Mouse (Mus musculus): ENCODE measurements around the gene Gm17606. TPM values are rescaled to one million over a fixed set of nuclear protein-coding genes. Genes with fewer than 3 reads are reported as not detected.

Gm17606 gene
- polyA plus RNA-seq, 1 experiment from 2014 or later: not detected

DNA sequence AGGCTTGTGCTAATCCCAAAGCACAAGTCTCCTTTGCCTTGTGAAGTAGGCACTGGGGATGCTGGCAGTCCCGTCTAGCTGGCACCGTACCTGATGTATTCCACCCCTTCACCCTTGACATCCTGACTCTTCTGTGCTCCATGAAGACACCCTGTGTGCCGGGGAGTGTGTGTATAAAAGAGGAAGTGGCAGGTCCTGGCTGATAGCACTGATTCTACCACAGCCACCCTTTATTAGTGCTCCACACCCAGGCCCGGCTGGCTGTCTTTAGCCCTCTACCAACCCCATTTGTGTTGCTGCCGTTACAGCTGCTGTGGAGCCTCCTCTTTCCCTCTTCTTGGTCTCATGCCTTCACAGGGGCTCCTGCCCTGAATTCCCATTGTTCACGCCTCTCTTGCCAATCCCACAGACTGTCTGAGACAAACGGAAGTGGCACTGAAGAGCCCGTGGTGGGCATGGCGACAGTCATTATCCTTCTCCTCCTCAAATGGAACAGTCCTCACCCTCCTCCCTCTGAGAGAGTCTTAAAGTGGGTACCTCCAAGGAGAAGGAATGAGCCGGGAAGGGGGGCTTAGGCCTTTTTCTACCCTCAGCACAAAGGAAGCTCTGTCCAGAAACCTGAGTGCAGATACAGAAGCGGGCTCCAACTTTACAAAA, 10.0 kb upstream of the Gm17606 start:
- Histone ChIP-seq H3K4me1 (no peaks in the 10 kb centered on the region), H3K27ac (no peak overlapping the region), H3K4me3 (no peak overlapping the region), H3K27me3 (ENCODE audit: insufficient read depth, poor library complexity, severe bottlenecking) (peaks cover 5% of the 10 kb centered on the region; the same call in 1 of the 2 replicates), H3K9me3 (no peaks in the 10 kb centered on the region), H3K36me3 (peaks cover 51% of the 10 kb centered on the region)
- DNase-seq (ENCODE audit: low spot score): no peak
- 87% methylated on average over 11 of the region's 11 CpGs for WGBS

DNA sequence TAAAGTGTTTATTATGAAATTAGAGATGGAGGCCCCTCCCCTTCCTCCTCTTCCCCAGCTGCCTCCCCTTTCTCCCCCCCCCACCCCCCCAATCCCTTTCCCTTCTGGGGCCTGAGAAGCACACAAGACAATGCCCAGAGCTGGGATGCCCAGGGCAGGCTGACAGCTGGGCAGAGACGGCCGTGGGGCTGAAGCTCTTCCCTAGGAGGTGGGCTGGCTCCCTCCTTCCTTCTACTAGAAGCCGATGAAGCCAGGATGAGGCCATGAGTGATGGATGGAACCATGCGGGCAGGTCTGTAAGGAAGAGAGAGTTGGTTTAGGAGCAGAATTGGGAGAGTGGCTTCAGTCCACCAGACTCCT, 9.5 kb upstream of the Gm17606 start:
- Histone ChIP-seq H3K36me3 (peaks cover 56% of the 10 kb centered on the region), H3K9me3 (no peaks in the 10 kb centered on the region), H3K4me3 (no peak overlapping the region), H3K4me1 (no peaks in the 10 kb centered on the region), H3K27ac (no peak overlapping the region), H3K27me3 (ENCODE audit: insufficient read depth, poor library complexity, severe bottlenecking) (peaks cover under 1% of the 10 kb centered on the region; the same call in 1 of the 2 replicates)
- no peak for DNase-seq (ENCODE audit: low spot score)
- 88% methylated on average over 4 of the region's 4 CpGs for WGBS

DNA sequence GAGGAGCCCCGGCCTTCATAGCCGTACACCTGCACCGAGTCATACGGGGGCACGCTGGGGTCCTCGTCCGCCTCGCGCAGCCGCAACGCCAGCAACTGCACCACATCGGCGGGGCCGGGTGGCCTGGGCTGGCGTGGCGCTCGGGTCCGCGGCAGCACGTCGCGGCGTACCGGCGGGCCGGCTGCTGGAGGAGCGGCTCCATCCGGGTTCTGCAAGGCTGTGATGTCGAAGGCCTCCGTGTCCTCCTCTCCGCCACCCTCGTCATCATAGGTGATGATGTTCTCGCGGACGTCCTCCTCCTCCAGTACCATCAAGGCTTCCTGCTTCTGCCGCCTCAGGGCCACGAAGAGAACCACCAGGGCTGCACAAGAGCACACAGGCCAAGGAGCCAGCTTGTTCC, 8.5 kb upstream of the Gm17606 start:
- no peak for DNase-seq (ENCODE audit: low spot score)
- 87% methylated on average over 37 of the region's 37 CpGs for WGBS
- Histone ChIP-seq H3K27ac (no peak overlapping the region), H3K36me3 (peaks cover 66% of the 10 kb centered on the region), H3K4me1 (no peaks in the 10 kb centered on the region), H3K9me3 (no peaks in the 10 kb centered on the region), H3K27me3 (ENCODE audit: insufficient read depth, poor library complexity, severe bottlenecking) (no peaks in the 10 kb centered on the region), H3K4me3 (no peak overlapping the region)

DNA sequence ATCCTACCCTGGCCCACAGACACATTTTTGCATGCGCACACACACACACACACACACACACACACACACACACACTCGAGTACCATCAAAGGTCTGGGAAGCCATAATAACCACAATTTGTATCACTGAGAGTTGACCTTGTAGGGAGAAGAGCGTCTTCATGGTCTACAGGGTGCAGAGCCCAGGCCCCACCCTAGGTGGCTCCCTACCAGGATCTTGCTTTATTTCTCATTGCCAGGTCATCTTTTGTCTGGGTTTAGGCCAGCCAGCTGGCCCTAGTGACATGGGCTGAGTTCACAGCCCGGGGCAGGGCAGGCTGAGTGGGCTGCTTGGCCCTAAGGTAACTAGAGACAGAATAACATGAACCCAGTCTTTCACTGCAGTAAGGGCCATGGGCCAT, 6.6 kb upstream of the Gm17606 start:
- H3K27ac ChIP-seq: no peak overlapping the region
- peaks cover 83% of the 10 kb centered on the region for H3K36me3 ChIP-seq
- DNase-seq (ENCODE audit: low spot score): no peak
- H3K27me3 ChIP-seq (ENCODE audit: insufficient read depth, poor library complexity, severe bottlenecking): no peaks in the 10 kb centered on the region
- peaks cover 8% of the 10 kb centered on the region; the same call in 1 of the 2 replicates for H3K4me1 ChIP-seq
- H3K9me3 ChIP-seq: no peaks in the 10 kb centered on the region
- H3K4me3 ChIP-seq: no peak overlapping the region
- 84% methylated on average over 4 of the region's 4 CpGs for WGBS

DNA sequence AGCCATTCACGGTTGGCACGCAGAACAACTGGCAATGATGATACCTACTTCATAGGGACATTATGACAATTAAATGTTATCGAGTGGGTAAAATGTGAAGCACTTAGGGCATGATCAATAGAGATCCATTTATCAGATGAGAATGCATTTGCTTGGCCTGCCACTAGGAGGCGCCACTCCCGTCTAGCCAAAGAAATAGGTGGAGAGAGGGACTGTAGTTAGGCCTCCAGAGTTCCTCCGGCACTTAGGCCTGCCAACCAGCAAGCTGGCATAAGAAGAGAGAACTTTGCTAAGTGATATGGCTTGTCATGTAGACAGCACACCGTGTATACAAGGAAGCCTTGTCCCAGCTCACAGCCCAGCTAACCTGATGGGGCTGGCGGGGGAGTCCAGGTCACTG, 3.8 kb upstream of the Gm17606 start:
- Histone ChIP-seq H3K4me1 (peaks cover 36% of the 10 kb centered on the region), H3K4me3 (no peak overlapping the region), H3K27me3 (ENCODE audit: insufficient read depth, poor library complexity, severe bottlenecking) (no peaks in the 10 kb centered on the region), H3K9me3 (no peaks in the 10 kb centered on the region), H3K36me3 (peaks cover 63% of the 10 kb centered on the region), H3K27ac (no peak overlapping the region)
- 47% methylated on average over 8 of the region's 8 CpGs for WGBS
- peak; percentile 75 for DNase-seq (ENCODE audit: low spot score)

DNA sequence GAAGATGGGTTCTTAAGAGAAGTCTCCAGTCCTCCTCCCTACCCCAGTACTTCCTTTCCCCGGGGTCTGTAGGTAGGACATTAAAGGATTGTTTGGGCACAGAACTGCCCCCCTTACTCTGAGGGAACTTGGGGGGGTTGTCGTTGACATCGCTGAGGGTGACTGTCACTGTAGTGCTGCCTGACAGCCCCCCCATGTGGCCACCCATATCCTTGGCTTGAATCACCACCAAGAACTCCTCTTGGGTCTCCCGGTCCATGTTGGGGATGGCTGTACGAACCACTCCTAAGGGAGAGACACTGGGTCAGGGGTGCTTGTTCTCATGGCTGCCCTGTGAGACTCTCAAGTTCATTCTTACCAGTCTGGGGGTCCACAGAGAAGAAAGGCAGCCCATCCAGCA, 2.5 kb upstream of the Gm17606 start:
- Histone ChIP-seq H3K4me1 (peaks cover 36% of the 10 kb centered on the region), H3K27me3 (ENCODE audit: insufficient read depth, poor library complexity, severe bottlenecking) (no peaks in the 10 kb centered on the region), H3K27ac (no peak overlapping the region), H3K36me3 (peaks cover 61% of the 10 kb centered on the region), H3K9me3 (no peaks in the 10 kb centered on the region), H3K4me3 (no peak overlapping the region)
- 70% methylated on average over 5 of the region's 5 CpGs for WGBS
- DNase-seq (ENCODE audit: low spot score): no peak

DNA sequence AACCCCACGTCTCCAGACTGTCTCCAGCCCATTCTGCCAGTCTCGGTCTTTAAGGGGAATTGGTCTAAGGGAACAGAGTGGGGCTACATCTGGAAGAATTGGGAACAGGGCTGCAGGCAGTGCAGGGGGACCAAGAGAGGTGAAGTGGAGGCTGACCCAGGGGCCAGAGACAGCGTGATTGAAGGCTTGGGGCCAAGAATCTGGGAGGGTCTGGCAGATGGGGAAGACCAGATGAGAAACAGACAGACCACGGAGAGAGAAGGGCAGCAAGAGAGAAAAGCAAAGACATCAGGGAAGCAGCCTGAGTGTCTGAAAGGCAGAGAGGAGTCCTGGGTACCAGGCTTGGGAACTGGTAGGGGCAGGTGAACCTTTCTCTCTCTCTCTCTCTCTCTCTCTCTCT, 631 bp upstream of the Gm17606 start:
- WGBS: 32% methylated on average over 4 of the region's 4 CpGs
- peak overlapping the region; percentile 52 for H3K27ac ChIP-seq
- peak overlapping the region; percentile 84 for H3K4me3 ChIP-seq
- H3K9me3 ChIP-seq: no peaks in the 10 kb centered on the region
- peaks cover 65% of the 10 kb centered on the region for H3K36me3 ChIP-seq
- no peak for DNase-seq (ENCODE audit: low spot score)
- peaks cover 36% of the 10 kb centered on the region for H3K4me1 ChIP-seq
- no peaks in the 10 kb centered on the region for H3K27me3 ChIP-seq (ENCODE audit: insufficient read depth, poor library complexity, severe bottlenecking)

DNA sequence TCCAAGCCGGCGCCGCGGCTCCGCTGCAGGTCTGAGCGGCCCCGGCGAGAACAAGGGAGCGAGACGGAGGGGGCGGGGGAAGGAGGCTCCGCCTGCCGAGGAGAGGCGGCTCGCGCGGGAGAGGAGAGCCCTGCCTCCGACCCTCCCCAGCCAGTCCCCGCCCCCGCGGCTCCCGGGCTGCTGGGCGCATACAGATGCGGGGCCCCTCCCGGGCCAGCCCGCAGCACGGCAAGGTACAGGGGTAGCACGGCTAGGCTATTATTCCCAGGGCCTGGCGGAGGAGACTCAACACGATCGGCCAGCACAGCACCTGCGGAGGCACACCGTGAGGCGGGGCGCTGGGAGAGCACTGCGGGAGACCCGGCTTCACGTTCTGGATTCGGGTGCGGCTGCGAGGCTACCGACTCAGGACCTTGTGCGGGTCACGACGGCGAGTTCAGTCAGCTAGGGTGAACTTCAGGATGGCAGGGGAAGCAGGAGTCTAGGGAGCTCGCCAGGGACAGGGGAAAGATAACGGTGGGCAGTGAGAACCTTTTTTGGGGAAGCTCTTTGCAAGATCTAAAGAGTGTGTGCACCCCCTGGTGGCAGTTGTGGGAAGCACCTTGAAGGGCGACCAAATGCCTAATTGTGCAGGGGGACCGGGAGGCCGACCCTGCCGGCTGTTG, 685 bp downstream of the Gm17606 start, which contains the start of gene Cdh24:
Gene Cdh24, minus strand, starts transcription at position 60 of the 665 bp plus-strand sequence.
- Histone ChIP-seq H3K9me3 (no peaks in the 10 kb centered on the region), H3K4me1 (peaks cover 36% of the 10 kb centered on the region), H3K27ac (peak within 1 kb of the TSS; percentile 91), H3K27me3 (ENCODE audit: insufficient read depth, poor library complexity, severe bottlenecking) (no peaks in the 10 kb centered on the region), H3K4me3 (peak within 1 kb of the TSS; percentile 84), H3K36me3 (peaks cover 68% of the 10 kb centered on the region)
- DNase-seq (ENCODE audit: low spot score): peak; percentile 94
- WGBS: under 1% methylated on average over 51 of the region's 52 CpGs

DNA sequence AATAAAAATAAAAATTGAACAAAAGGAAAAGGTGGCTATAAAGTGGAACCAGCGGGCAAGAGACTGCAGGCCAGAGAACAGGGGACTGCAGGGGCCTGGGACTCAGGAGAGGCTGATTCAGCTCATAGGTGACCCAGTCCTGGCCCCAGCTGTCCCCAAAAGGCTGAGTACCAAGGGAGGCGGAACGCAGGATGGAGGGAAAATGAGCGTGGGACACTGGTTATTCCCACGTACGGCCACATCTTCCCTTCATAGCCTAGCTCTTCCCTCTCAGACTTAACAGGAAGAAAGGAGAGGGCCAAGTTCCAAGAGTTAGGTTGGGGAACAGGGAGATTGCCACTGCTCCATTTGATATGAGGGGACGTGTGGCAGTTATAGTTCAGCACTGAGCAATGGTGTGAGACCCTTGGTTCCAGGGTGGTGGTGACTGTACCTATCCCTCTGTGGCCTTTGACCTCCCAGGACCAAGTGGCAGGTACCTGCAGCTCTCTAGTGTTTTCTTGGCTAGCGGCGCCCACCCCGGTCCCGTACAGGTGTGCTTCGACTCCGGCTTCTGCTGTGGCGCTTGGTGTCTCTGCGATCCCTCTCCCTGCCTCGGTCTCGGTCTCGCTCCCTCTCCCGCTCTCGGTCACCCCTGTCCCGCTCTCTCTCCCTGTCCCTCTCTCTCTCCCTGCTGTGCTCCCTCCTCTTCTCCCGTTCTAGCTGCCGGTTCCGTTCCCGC, 1.6 kb downstream of the Gm17606 start:
- no peak for DNase-seq (ENCODE audit: low spot score)
- Histone ChIP-seq H3K4me3 (no peak overlapping the region), H3K36me3 (peaks cover 69% of the 10 kb centered on the region), H3K27me3 (ENCODE audit: insufficient read depth, poor library complexity, severe bottlenecking) (no peaks in the 10 kb centered on the region), H3K4me1 (peaks cover 36% of the 10 kb centered on the region), H3K27ac (no peak overlapping the region; the same call in 1 of the 2 replicates), H3K9me3 (no peaks in the 10 kb centered on the region)
- WGBS: 80% methylated on average over 25 of the region's 25 CpGs

DNA sequence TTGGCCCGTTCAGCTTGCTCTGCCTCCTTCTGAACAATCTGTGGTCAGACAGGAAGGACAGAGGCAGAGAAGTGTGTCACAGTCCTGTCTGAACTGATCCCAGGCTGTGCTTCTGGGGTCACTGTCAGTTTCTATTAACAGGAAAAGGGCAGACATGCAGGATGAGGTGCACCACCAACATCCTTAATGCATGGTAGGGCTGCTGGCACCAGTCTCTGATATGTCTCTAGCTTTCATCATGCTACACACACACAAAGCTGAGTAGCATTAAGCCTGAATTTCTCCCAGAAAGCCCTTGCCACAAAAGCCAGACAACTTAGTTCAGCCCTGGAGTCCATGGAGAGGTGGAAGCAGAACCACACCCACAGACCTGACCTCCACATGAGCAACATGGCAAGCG, 2.3 kb downstream of the Gm17606 start:
- 85% methylated on average over 2 of the region's 2 CpGs for WGBS
- peaks cover 70% of the 10 kb centered on the region for H3K36me3 ChIP-seq

DNA sequence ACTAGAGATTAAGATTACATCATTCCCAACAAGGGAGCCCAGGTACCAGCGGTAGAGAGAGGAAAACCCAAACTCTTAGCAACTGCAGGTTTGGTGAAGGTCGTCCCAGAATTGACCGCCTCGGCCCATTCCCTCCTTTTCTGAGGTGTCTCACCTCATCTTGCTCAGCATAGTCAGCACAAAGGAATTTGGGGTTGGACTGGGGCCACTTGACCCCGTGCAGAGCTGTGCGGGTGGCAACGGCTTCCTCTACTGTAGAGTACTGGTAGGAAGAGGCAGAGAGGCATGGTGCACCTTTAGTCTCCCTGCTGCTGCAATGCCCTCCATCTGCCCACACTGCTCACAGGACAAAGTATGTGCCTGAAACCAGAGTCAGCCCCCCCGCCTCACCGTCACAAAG, 3.5 kb downstream of the Gm17606 start:
- no peaks in the 10 kb centered on the region for H3K9me3 ChIP-seq
- no peak overlapping the region for H3K4me3 ChIP-seq
- WGBS: 81% methylated on average over 9 of the region's 9 CpGs
- no peak overlapping the region for H3K27ac ChIP-seq
- no peak for DNase-seq (ENCODE audit: low spot score)
- H3K36me3 ChIP-seq: peaks cover 71% of the 10 kb centered on the region
- H3K4me1 ChIP-seq: peaks cover 26% of the 10 kb centered on the region
- no peaks in the 10 kb centered on the region for H3K27me3 ChIP-seq (ENCODE audit: insufficient read depth, poor library complexity, severe bottlenecking)

More for the DNA sequence above, 2.3 kb downstream of the Gm17606 start:
- H3K9me3 ChIP-seq: no peaks in the 10 kb centered on the region
- no peaks in the 10 kb centered on the region for H3K27me3 ChIP-seq (ENCODE audit: insufficient read depth, poor library complexity, severe bottlenecking)
- no peak for DNase-seq (ENCODE audit: low spot score)
- H3K27ac ChIP-seq: no peak overlapping the region; the same call in 1 of the 2 replicates
- H3K4me1 ChIP-seq: peaks cover 36% of the 10 kb centered on the region
- no peak overlapping the region for H3K4me3 ChIP-seq

DNA sequence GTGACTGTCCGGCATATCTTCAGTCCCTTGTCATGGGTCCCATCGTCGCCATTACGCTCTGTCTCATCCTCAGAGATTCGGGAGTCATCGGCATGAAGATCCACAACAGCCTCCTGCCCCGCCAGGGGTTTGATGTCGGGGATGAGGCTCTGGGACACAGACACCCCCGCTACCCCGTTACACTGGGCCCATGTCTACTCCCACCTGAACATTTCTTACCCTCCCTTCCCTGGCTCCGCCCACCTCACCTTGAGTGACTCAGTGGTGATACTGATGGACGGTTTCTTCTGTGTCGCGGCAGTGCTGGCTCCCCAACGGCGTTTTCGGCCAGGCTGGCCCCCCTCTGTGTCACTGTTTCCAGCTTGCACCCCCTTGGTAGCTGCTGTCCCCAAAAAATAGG, 5.7 kb downstream of the Gm17606 start:
- Histone ChIP-seq H3K4me1 (peaks cover 18% of the 10 kb centered on the region), H3K9me3 (no peaks in the 10 kb centered on the region), H3K4me3 (no peak overlapping the region), H3K36me3 (peaks cover 92% of the 10 kb centered on the region), H3K27me3 (ENCODE audit: insufficient read depth, poor library complexity, severe bottlenecking) (no peaks in the 10 kb centered on the region), H3K27ac (no peak overlapping the region)
- 94% methylated on average over 17 of the region's 17 CpGs for WGBS
- DNase-seq (ENCODE audit: low spot score): no peak
